Mouse (Mus musculus) effector memory CD4-positive, alpha-beta T cell, adult 7 months (primary cell): ENCODE results near the gene Afg1l. TPM values are rescaled to one million over a fixed set of nuclear protein-coding genes. Genes with fewer than 3 reads are reported as not detected.

ENCODE experiments used
- polyA plus RNA-seq: library from polyadenylated mRNA; unstranded; fragments of 100-300 nt; shearing (Covaris generic); gene quantifications from one replicate; pipeline ENCODE4 v1.2.1, GENCODE M21; 2017

The Afg1l gene
- 6.2 TPM for polyA plus RNA-seq

GRCm38 (mm10) chr10:42478341-42478720, at the start of gene Afg1l:
Afg1l (minus strand) TSS chr10:42478565.

GRCm38 (mm10) chr10:42501775-42502348, 23.5 kb upstream of the Afg1l start, which contains the start of gene Snx3:
Snx3 (plus strand) TSS chr10:42502030.

GRCm38 (mm10) chr10:42276507-42277345, 201.6 kb downstream of the Afg1l start, which contains the start of gene Foxo3:
Foxo3 (minus strand) TSS chr10:42276755.

Other genes starting within 250 kb of the Afg1l start
- gene Foxo3, start 201.8 kb downstream of the Afg1l start, polyA plus RNA-seq = 8.1 TPM
- 312 TPM for gene Snx3, start 23.5 kb upstream of the Afg1l start, polyA plus RNA-seq
- gene Nr2e1, start 105.1 kb upstream of the Afg1l start, polyA plus RNA-seq = not detected
- gene Ostm1, start 105.3 kb upstream of the Afg1l start, polyA plus RNA-seq = 46.6 TPM